Mouse (Mus musculus): Measurements from ENCODE around the gene Cdkl3. TPM values are rescaled to one million over a fixed set of nuclear protein-coding genes. Genes with fewer than 3 reads are reported as not detected.

Cdkl3 gene
- polyA plus RNA-seq, 1 experiment from 2014 or later = 29.1 TPM

DNA sequence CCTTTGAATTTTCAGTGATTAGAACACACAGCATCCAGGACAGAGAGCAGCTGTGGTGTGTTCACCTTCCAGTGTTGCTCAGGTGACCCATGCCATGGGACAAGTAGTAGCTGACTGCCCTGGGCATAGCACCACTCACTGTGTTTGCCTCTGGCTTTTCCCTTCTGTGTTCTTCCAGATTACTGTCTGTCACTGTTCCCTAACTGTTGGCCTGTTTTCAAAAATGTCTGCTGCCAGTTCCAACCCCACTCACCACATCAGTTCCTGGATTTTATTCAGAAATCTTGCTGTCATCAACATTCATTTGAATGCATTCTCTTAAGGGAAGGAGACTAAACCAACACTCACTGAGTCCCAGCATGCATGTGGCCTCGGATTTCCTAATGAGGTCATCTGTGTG lies 29.9 kb downstream of the Cdkl3 start:
- H3K9ac ChIP-seq = no peak overlapping the region
- H3K9me3 ChIP-seq = no peaks in the 10 kb centered on the region
- ATAC-seq (ENCODE audit: low FRiP score) = no peak
- no peak overlapping the region for H3K4me2 ChIP-seq
- 96% methylated on average over 1 of the region's 1 CpGs for WGBS
- no peaks in the 10 kb centered on the region for H3K27me3 ChIP-seq
- H3K36me3 ChIP-seq = peaks cover 20% of the 10 kb centered on the region
- no peaks in the 10 kb centered on the region for H3K4me1 ChIP-seq (replicated peaks)
- no peak overlapping the region for H3K27ac ChIP-seq
- no peak overlapping the region for H3K4me3 ChIP-seq

DNA sequence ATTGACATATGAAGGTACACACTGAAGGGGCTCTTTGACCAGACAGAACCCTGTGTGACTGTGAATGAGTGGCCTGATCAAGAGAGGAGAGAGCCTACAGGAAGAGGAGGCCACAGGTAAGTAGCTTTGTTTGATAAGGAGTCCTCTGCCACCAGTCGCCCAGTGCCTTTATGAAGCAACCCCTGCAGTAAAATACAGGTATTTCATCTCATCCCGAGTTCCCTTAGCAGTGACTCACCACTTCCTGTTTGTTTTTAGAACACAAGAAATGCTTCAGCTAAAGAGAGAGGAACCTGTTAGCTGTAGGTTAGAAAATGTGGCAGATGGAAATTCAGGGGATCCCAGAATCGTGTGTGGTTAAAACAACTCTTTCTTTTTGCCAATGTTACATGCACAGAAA lies 31.9 kb downstream of the Cdkl3 start:
- Histone ChIP-seq H3K27ac (no peak overlapping the region), H3K4me2 (no peak overlapping the region), H3K9me3 (no peaks in the 10 kb centered on the region), H3K4me1 (replicated peaks) (no peaks in the 10 kb centered on the region), H3K27me3 (no peaks in the 10 kb centered on the region), H3K9ac (no peak overlapping the region), H3K4me3 (no peak overlapping the region), H3K36me3 (peaks cover 24% of the 10 kb centered on the region)
- no peak for ATAC-seq (ENCODE audit: low FRiP score)
- WGBS = 79% methylated on average over 3 of the region's 3 CpGs

DNA sequence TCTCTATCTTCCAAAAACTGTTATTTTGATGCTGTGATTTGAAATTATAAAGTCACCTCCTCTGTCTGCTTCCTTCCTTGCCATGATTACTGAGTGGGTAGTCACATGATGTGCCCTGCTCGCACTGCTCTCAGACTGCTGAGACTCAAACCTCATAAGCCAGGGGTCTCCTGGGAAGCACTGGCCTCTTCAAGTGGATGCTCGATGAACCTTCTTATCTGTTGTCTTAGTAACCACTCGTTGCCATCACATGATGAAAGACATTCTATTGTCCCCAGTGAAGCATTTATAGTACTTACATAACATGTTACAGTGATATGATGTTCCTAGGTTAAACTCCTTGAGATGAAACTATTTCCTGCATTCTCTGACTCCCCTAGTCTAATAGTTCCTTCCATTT lies 33.6 kb downstream of the Cdkl3 start:
- no peak for ATAC-seq (ENCODE audit: low FRiP score)
- 33% methylated on average over 3 of the region's 3 CpGs for WGBS
- H3K9ac ChIP-seq = no peak overlapping the region
- H3K4me2 ChIP-seq = no peak overlapping the region
- no peaks in the 10 kb centered on the region for H3K4me1 ChIP-seq (replicated peaks)
- H3K27ac ChIP-seq = no peak overlapping the region
- H3K36me3 ChIP-seq = peaks cover 13% of the 10 kb centered on the region
- H3K4me3 ChIP-seq = no peak overlapping the region
- H3K9me3 ChIP-seq = no peaks in the 10 kb centered on the region
- H3K27me3 ChIP-seq = no peaks in the 10 kb centered on the region

DNA sequence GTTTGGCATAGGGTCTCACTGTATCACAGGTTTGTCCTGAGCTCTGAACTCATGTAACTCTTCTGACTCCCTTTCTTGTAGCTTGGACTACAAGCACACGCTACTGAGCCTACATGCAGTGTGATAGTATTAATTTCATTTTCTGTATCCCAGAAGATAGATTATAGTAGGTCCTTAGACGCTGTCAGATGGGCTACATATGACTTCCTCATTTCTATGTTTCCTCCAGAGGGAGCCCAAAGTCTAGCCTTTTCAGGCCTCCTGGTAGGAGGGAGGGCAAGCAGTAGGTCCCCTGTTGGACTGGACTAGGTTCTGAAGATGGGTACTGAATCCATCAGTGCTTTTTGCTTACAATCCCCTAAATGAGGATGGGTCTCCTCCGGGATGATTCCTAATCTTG lies 39.2 kb downstream of the Cdkl3 start:
- Histone ChIP-seq H3K27me3 (no peaks in the 10 kb centered on the region), H3K9ac (no peak overlapping the region), H3K4me2 (no peak overlapping the region), H3K4me3 (no peak overlapping the region), H3K27ac (no peak overlapping the region), H3K4me1 (replicated peaks) (no peaks in the 10 kb centered on the region), H3K36me3 (peaks cover 11% of the 10 kb centered on the region; the same call in 1 of the 2 replicates), H3K9me3 (no peaks in the 10 kb centered on the region)
- 85% methylated on average over 3 of the region's 3 CpGs for WGBS
- no peak for ATAC-seq (ENCODE audit: low FRiP score)

DNA sequence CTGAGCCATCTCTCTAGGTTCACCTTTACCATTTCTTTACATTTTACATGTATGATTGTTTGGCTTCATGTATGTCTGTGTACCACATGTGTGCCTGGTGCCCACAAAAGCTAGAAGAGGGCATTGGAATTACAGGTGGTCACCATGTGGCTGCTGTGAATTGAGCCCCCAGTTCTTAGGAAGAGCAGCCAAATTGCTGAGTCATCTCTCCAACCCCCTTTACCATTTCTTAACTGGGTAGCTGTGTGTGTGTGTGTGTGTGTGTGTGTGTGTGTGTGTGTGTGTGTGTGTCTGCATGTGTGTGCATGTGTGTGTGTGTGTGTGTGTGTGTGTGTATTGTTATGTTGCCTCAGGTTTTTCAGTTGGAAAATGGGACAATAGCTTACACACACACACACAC lies 40.1 kb downstream of the Cdkl3 start:
- Histone ChIP-seq H3K9ac (no peak overlapping the region), H3K36me3 (peaks cover 11% of the 10 kb centered on the region; the same call in 1 of the 2 replicates), H3K4me2 (no peak overlapping the region), H3K4me3 (no peak overlapping the region), H3K27me3 (no peaks in the 10 kb centered on the region), H3K27ac (no peak overlapping the region), H3K4me1 (replicated peaks) (no peaks in the 10 kb centered on the region), H3K9me3 (no peaks in the 10 kb centered on the region)
- ATAC-seq (ENCODE audit: low FRiP score) = no peak

DNA sequence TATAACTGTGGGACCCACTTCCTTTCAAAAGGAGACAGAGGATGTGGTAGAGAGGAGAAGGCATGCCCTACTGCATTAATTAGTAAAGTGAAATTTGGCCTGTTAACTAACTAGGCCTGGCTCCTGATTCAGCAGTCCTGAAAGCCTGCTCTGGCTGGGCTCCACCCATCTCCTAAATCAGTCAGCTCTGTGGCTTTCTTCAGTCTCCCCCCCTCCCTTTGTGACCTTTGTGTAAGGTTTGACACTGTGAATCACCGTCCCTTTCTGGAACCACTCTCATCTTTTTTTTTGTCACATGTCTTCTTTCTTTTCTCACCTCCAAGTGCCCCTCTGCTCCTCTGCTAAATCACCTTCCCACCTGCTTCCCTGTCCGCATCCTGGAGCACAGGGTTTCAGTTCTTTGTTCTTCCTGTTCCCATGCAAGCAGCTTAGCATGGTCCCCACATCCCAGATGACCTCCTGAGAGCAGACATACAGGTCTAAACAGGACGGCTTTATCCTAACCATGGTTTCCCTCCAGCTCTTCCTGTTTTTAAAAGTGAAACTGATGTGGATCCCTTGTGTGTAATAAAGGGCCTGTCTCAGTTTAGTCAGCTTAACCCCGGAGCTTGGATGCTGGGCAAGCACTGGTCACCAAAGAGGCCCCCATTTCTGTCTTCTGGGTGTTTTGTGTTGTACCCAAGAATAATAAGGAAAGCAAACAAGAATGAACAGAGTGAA lies 42.6 kb downstream of the Cdkl3 start:
- H3K27me3 ChIP-seq = no peaks in the 10 kb centered on the region
- 57% methylated on average over 4 of the region's 4 CpGs for WGBS
- H3K4me2 ChIP-seq = no peak overlapping the region
- no peaks in the 10 kb centered on the region for H3K9me3 ChIP-seq
- no peak overlapping the region for H3K4me3 ChIP-seq
- ATAC-seq (ENCODE audit: low FRiP score) = no peak
- peaks cover 6% of the 10 kb centered on the region; the same call in 1 of the 2 replicates for H3K36me3 ChIP-seq
- no peak overlapping the region for H3K27ac ChIP-seq
- peak overlapping the region; percentile 5; the same call in 1 of the 2 replicates for H3K9ac ChIP-seq
- H3K4me1 ChIP-seq (replicated peaks) = no peaks in the 10 kb centered on the region

DNA sequence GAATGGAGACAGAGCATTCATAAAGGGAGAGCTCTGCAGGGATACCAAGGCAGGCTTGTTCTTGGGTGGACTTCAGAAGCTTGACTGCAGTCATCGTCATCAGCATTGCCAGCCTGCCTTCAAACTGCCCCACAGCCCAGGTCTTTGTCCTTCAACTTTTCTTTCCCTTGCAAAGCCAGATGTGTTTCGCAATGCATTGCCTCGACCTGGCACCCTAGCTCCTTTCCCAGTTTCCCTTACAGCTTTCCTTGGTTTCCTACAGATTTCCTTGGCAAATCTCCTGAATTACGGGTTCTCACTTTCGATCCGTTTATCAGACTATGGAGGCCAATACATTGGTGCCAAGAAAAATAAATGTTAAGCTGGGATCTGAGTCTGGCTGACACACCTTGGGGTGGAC lies 49.4 kb downstream of the Cdkl3 start:
- Histone ChIP-seq H3K4me2 (no peak overlapping the region), H3K9me3 (no peaks in the 10 kb centered on the region), H3K27me3 (no peaks in the 10 kb centered on the region), H3K4me3 (no peak overlapping the region), H3K36me3 (no peaks in the 10 kb centered on the region), H3K27ac (no peak overlapping the region), H3K4me1 (replicated peaks) (no peaks in the 10 kb centered on the region), H3K9ac (no peak overlapping the region)
- ATAC-seq (ENCODE audit: low FRiP score) = no peak
- 85% methylated on average over 6 of the region's 6 CpGs for WGBS

DNA sequence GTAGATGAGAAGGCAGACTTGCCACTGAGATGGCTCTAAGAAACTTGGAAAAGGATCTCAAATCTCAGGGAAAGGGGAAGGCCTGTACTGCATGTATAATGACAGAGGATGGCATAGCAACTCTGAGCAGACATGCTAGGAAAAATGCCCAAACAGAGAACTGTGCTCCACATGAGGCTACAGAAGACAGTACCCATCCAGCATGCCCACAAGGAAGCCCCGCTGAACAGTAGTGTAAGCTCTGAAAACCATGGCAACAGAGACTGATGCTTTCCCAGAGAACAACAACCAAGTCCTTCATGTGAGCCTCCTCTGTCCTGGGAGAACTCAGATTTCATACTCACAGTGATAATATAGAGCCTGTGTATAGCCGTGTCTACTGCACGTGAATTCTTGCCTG lies 50.7 kb downstream of the Cdkl3 start:
- Histone ChIP-seq H3K9me3 (no peaks in the 10 kb centered on the region), H3K4me2 (no peak overlapping the region), H3K27ac (no peak overlapping the region), H3K36me3 (no peaks in the 10 kb centered on the region), H3K27me3 (no peaks in the 10 kb centered on the region), H3K9ac (no peak overlapping the region), H3K4me3 (no peak overlapping the region), H3K4me1 (replicated peaks) (no peaks in the 10 kb centered on the region)
- 76% methylated on average over 3 of the region's 3 CpGs for WGBS
- ATAC-seq (ENCODE audit: low FRiP score) = no peak

DNA sequence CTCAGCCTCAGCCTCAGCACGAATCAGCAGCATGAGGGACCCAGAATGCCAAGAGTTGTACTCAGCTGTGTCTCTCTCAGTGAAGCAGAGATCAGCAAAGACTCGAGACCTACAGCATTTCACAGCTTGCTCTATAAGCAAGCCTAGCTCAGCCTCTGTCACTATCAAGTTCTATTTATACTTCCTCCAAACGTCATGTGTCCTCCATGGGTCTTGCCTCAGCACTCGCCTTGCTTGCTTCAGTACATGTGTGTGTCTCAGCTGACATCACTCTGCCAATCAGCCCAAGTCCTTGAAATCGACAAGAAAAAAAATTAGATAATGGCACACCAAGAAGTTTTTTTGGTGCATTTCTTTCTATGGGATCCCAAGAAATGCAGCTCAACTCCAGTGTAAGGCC lies 52.2 kb downstream of the Cdkl3 start:
- no peak overlapping the region for H3K27ac ChIP-seq
- no peaks in the 10 kb centered on the region for H3K27me3 ChIP-seq
- no peak overlapping the region for H3K4me3 ChIP-seq
- ATAC-seq (ENCODE audit: low FRiP score) = no peak
- no peaks in the 10 kb centered on the region for H3K4me1 ChIP-seq (replicated peaks)
- H3K9me3 ChIP-seq = no peaks in the 10 kb centered on the region
- H3K9ac ChIP-seq = no peak overlapping the region
- WGBS = 85% methylated on average over 5 of the region's 5 CpGs
- H3K4me2 ChIP-seq = no peak overlapping the region
- no peaks in the 10 kb centered on the region for H3K36me3 ChIP-seq

DNA sequence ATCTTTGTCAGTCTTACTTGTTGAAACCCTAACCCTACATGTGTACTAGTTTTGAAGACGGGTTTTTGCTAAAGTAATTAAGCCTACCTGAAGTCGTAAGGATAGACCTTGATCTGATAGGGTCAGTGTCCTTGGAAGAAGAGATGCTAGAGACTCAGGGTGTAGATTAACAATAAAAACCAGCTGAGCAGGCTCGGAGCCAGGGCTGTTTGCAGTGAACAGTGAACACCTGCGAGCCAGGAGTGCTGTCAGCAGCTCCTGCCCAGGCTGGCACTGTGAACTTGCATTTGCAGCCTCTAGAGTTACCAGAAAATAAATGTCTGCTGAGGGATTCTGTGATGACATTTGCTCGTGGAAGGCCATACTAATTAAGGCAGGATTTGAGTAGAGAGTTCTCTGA lies 55.0 kb downstream of the Cdkl3 start:
- Histone ChIP-seq H3K27me3 (no peaks in the 10 kb centered on the region), H3K36me3 (no peaks in the 10 kb centered on the region), H3K9ac (no peak overlapping the region), H3K27ac (no peak overlapping the region), H3K4me2 (no peak overlapping the region), H3K9me3 (no peaks in the 10 kb centered on the region), H3K4me3 (no peak overlapping the region), H3K4me1 (replicated peaks) (no peaks in the 10 kb centered on the region)
- WGBS = 80% methylated on average over 5 of the region's 5 CpGs
- ATAC-seq (ENCODE audit: low FRiP score) = no peak

DNA sequence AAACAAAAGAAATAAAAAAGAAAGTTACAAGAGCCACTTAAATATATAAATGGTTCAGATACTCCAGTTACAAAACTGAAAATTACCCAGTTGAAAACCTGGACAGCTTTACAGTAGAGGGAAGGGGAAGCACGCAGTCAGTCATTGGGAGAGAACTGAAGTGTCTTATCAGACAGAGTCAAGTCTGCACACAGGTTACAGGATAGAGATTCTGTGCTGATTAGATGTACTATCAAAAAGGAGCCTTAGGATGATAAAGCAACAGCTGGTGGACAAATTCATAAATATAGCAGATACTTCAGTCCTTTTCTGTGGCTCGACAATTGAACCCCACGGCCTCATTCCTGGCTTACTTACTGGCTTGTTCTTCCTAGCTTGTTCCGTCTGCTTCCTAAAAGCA lies 56.3 kb downstream of the Cdkl3 start:
- Histone ChIP-seq H3K4me1 (replicated peaks) (no peaks in the 10 kb centered on the region), H3K27me3 (no peaks in the 10 kb centered on the region), H3K9me3 (no peaks in the 10 kb centered on the region), H3K4me3 (no peak overlapping the region), H3K9ac (no peak overlapping the region), H3K36me3 (no peaks in the 10 kb centered on the region), H3K27ac (no peak overlapping the region), H3K4me2 (no peak overlapping the region)
- 97% methylated on average over 4 of the region's 4 CpGs for WGBS
- ATAC-seq (ENCODE audit: low FRiP score) = no peak

DNA sequence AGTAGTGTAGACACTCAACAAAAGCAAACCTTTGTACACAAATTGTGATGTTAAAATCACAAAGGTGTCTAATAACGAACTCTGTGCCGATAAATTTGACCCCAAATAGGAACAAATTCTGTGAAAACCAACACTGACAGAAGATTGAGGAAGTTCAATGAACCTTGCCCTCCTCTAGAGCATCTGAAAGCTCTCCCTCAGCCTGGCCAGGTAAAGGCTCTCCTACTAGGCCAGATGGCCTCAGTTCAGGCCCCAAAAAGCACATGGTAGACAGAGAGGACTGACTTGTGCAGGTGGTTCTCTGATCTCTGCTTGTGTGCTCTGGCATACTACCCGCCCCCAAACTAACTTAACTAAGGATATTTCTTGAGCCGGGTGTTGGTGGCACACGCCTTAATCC lies 58.4 kb downstream of the Cdkl3 start:
- Histone ChIP-seq H3K36me3 (no peaks in the 10 kb centered on the region), H3K4me3 (no peak overlapping the region), H3K4me1 (replicated peaks) (no peaks in the 10 kb centered on the region), H3K27me3 (no peaks in the 10 kb centered on the region), H3K4me2 (no peak overlapping the region), H3K27ac (no peak overlapping the region), H3K9me3 (no peaks in the 10 kb centered on the region), H3K9ac (no peak overlapping the region)
- 96% methylated on average over 5 of the region's 5 CpGs for WGBS
- ATAC-seq (ENCODE audit: low FRiP score) = no peak

DNA sequence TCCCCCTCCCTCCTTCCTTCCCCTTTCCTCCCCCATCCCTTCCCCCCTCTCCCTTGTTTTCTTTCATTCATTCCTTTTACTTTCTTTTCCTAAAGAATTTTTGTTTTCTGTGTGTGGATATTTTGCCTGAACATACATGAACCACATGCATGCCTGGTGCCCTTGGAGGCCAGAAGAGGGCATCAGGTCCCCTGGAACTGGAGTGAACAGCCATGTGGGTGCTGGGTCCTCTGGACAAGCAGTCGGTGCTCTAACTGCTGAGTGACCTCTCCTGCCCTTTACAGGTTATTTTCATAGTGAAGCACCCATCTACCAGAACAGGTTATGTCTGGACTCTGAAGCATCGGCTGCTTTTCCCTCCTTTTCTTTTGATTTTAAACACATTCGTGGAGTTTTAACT lies 60.4 kb downstream of the Cdkl3 start:
- Histone ChIP-seq H3K27ac (no peak overlapping the region), H3K9ac (no peak overlapping the region), H3K4me2 (no peak overlapping the region), H3K36me3 (no peaks in the 10 kb centered on the region), H3K27me3 (no peaks in the 10 kb centered on the region), H3K4me1 (replicated peaks) (no peaks in the 10 kb centered on the region), H3K9me3 (no peaks in the 10 kb centered on the region), H3K4me3 (no peak overlapping the region)
- no peak for ATAC-seq (ENCODE audit: low FRiP score)
- 50% methylated on average over 3 of the region's 3 CpGs for WGBS
